ENCODE assay signal across 8 mouse cellular contexts in genomic region chr5:32197698-32198097, GRCm38 (mm10). TPM values are rescaled to one million over a fixed set of nuclear protein-coding genes. Genes with fewer than 3 reads are reported as not detected.
DNase-seq lines count a peak whose midpoint lies in the region; ATAC-seq and TF ChIP-seq lines count a peak whose summit lies in the region.

No protein-coding gene starts in this region.

- H3K4me3 ChIP-seq in ES-Bruce4 (ENCODE audit: low read depth, low read length): no peak overlapping the region
- H3K4me3 ChIP-seq in heart, embryonic 15.5 days: no peak overlapping the region
- no peak overlapping the region for H3K4me3 ChIP-seq in liver, embryonic 16.5 days (ENCODE audit: low read depth, low read length)

- no peak for TF ChIP-seq POLR2A in ES-Bruce4 (IDR thresholded peaks at IDR 0.05; ENCODE audit: insufficient read depth, low read length)
- TF ChIP-seq POLR2A in brain, embryonic 14.5 days (IDR thresholded peaks at IDR 0.05; ENCODE audit: borderline replicate concordance, extremely low read depth, insufficient read depth, insufficient read length, poor library complexity, severe bottlenecking): no peak

- DNase-seq in brain, embryonic 14.5 days (ENCODE audit: low read depth): peak; percentile 79
- peak; percentile 94 for DNase-seq in large intestine, adult 2 months (ENCODE audit: low read depth, low spot score)
- peak; percentile 95 for DNase-seq in ovary, postnatal 14 days (ENCODE audit: low spot score)
- DNase-seq in thymus, postnatal 10 days (ENCODE audit: low spot score in 2 of 2): peak; percentile 78 to 94

- 0 out of 2 replicates have a peak, but pooled peaks have one; percentile 41 for TF ChIP-seq EP300 in ES-Bruce4 (IDR thresholded peaks at IDR 0.05; ENCODE audit: insufficient read depth, low read depth, low read length)

- H3K4me2 ChIP-seq in heart, embryonic 15.5 days: no peak overlapping the region
- H3K4me2 ChIP-seq in liver, embryonic 16.5 days (ENCODE audit: low read depth, low read length): no peak overlapping the region

- 0 out of 2 replicates have a peak, but pooled peaks have one; percentile 17 for ATAC-seq in erythroid progenitor cell, adult 5-6 weeks (replicated peaks; ENCODE audit: low FRiP score, poor library complexity, severe bottlenecking)
- peak; percentile 64; the same call in 1 of the 2 replicates for ATAC-seq in heart, embryonic 15.5 days (replicated peaks; ENCODE audit: insufficient number of reproducible peaks, insufficient read depth, low FRiP score, low read depth)
- ATAC-seq in liver, embryonic 16.5 days (ENCODE audit: low read depth): peak; percentile 61

- peak; percentile 86 for TF ChIP-seq CTCF in ES-Bruce4 (IDR thresholded peaks at IDR 0.05; ENCODE audit: low read depth, low read length)
- TF ChIP-seq CTCF in brain, embryonic 14.5 days (IDR thresholded peaks at IDR 0.05; ENCODE audit: borderline replicate concordance, extremely low read depth, insufficient read depth, insufficient read length): peak; percentile 86

- no peaks in the 10 kb centered on the region for H3K4me1 ChIP-seq in ES-Bruce4 (ENCODE audit: control insufficient read depth, insufficient read depth, low read length)
- 0 out of 2 replicates have a peak, but pooled peaks cover 2% of the 10 kb centered on the region for H3K4me1 ChIP-seq in heart, embryonic 15.5 days (replicated peaks)
- H3K4me1 ChIP-seq in liver, embryonic 16.5 days (ENCODE audit: control insufficient read depth, low read depth, low read length): no peaks in the 10 kb centered on the region

- H3K36me3 ChIP-seq in ES-Bruce4 (ENCODE audit: control insufficient read depth, insufficient read depth, low read length, poor library complexity, severe bottlenecking): no peaks in the 10 kb centered on the region
- no peaks in the 10 kb centered on the region for H3K36me3 ChIP-seq in heart, embryonic 15.5 days
- H3K36me3 ChIP-seq in liver, embryonic 16.5 days (ENCODE audit: control insufficient read depth, insufficient read depth): no peaks in the 10 kb centered on the region

- H3K27ac ChIP-seq in ES-Bruce4 (ENCODE audit: insufficient read depth, low read length): no peak overlapping the region
- H3K27ac ChIP-seq in heart, embryonic 15.5 days: no peak overlapping the region
- no peak overlapping the region for H3K27ac ChIP-seq in liver, embryonic 16.5 days (ENCODE audit: low read length)

- no peaks in the 10 kb centered on the region for H3K9me3 ChIP-seq in ES-Bruce4 (replicated peaks; ENCODE audit: control insufficient read depth, insufficient read depth, low read length, poor library complexity, severe bottlenecking)
- H3K9me3 ChIP-seq in heart, embryonic 15.5 days (replicated peaks): no peaks in the 10 kb centered on the region
- H3K9me3 ChIP-seq in liver, embryonic 16.5 days (replicated peaks; ENCODE audit: control insufficient read depth, low read length): no peaks in the 10 kb centered on the region

- H3K27me3 ChIP-seq in ES-Bruce4 (ENCODE audit: control insufficient read depth, insufficient read depth, low read length, poor library complexity, severe bottlenecking): no peaks in the 10 kb centered on the region
- no peaks in the 10 kb centered on the region for H3K27me3 ChIP-seq in heart, embryonic 15.5 days
- no peaks in the 10 kb centered on the region for H3K27me3 ChIP-seq in liver, embryonic 16.5 days (ENCODE audit: control insufficient read depth, insufficient read depth, low read depth, low read length)

- H3K9ac ChIP-seq in ES-Bruce4 (ENCODE audit: low read depth, poor library complexity, severe bottlenecking): no peak overlapping the region
- no peak overlapping the region for H3K9ac ChIP-seq in heart, embryonic 15.5 days
- no peak overlapping the region for H3K9ac ChIP-seq in liver, embryonic 16.5 days (ENCODE audit: low read depth, low read length)

- 8% methylated on average over 4 of the region's 4 CpGs for WGBS in heart, embryonic 15.5 days
- WGBS in large intestine, adult 2 months: 8% methylated on average over 4 of the region's 4 CpGs
- 10% methylated on average over 4 of the region's 4 CpGs for WGBS in liver, embryonic 16.5 days (ENCODE audit: insufficient replicate concordance)

RNA-seq across cellular contexts. Expression of gene Plb1, which starts 34.8 kb away (rescaled TPM):
- not detected in 2 replicates for polyA plus RNA-seq in ES-Bruce4 (2011; ENCODE audit: insufficient read depth, insufficient read length, low read depth, missing spikeins)
- polyA plus RNA-seq in brain, embryonic 14.5 days (2012; rRNA removed): 0.10 and 0.34 TPM in 2 replicates
- not detected in 2 replicates for total RNA-seq in erythroid progenitor cell, adult 5-6 weeks (2015; ENCODE audit: low replicate concordance)
- total RNA-seq in erythroid progenitor cell, adult 5-6 weeks (2017; ENCODE audit: low replicate concordance): not detected in 2 replicates
- 2.3 and 3.3 TPM in 2 replicates for polyA plus RNA-seq in heart, embryonic 15.5 days (2015; fragmentation: Nextera tagmentation; extraction: Ambion mirVana)
- 173 and 537 TPM in 2 replicates for polyA plus RNA-seq in large intestine, adult 2 months (2012; rRNA removed)
- 0.32 and 0.35 TPM in 2 replicates for polyA plus RNA-seq in liver, embryonic 16.5 days (2015; fragmentation: Nextera tagmentation; extraction: Ambion mirVana)

Comparison
In these comparisons a context has a peak if more than half of its experiments do, and no peak if none do; other contexts are left out.
1. RNA of gene Plb1, which starts 34.8 kb away (polyA plus RNA-seq): 173 to 537 TPM in large intestine, adult 2 months; 2.3 to 3.3 TPM in heart, embryonic 15.5 days, not detected in ES-Bruce4, 0.32 to 0.35 TPM in liver, embryonic 16.5 days and 0.10 to 0.34 TPM in brain, embryonic 14.5 days; every median in the first group is over 10 times any median in the second.
2. Peak in every context shown above with its lines, with median percentiles within 50 percentile points of each other: DNase-seq and ATAC-seq.